Mouse (Mus musculus) olfactory bulb, adult 2 months (tissue): Measurements from ENCODE around the gene Arl6ip5.

Source experiments
- CTCF ChIP-seq: fragments of 200-500 bp; IDR thresholded peaks from 2 replicates; pipeline ENCODE4 v1.5.1; 2012; ENCODE audit warnings: low read depth, mild to moderate bottlenecking, low read length, moderate library complexity; ENCODE audit not compliant: insufficient read depth
- POLR2A ChIP-seq: fragments of 200-500 bp; IDR thresholded peaks from 2 replicates; pipeline ENCODE4 v1.6.1; 2012; ENCODE audit warnings: mild to moderate bottlenecking, low read depth, low read length, moderate library complexity; ENCODE audit not compliant: insufficient read depth

DNA sequence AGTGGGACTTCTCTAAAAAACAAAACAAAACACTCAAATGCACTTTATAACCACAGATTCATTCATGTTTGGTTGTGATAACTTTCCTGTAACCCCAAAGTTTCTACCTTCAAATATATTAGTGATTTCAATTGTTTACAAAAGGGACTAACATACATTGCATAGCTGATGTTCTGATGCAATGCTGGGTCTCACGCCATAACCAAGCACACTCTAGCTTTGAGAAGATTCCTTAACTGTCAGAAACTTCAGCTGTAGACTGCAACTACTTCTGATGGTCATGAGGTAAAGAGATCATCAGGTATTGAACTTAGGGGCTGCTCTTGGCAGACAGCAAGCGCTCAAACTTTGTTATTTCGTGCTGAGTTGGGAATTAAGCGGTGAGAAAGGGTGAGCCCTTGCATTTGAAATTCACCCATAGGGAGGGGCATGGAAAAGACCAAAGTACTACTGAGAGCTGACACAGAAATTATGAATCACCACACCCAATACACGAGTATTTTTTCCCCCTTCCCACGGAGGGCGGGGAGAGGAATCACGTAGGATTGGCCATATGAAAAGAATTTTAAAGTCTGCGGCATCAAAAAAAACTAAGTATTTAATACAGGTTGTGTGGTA is 6.1 kb upstream of the Arl6ip5 start:
- TF ChIP-seq CTCF (no peak), POLR2A (no peak)
